Comparison of ENCODE assay signal across 8 mouse cellular contexts in the genomic region with DNA sequence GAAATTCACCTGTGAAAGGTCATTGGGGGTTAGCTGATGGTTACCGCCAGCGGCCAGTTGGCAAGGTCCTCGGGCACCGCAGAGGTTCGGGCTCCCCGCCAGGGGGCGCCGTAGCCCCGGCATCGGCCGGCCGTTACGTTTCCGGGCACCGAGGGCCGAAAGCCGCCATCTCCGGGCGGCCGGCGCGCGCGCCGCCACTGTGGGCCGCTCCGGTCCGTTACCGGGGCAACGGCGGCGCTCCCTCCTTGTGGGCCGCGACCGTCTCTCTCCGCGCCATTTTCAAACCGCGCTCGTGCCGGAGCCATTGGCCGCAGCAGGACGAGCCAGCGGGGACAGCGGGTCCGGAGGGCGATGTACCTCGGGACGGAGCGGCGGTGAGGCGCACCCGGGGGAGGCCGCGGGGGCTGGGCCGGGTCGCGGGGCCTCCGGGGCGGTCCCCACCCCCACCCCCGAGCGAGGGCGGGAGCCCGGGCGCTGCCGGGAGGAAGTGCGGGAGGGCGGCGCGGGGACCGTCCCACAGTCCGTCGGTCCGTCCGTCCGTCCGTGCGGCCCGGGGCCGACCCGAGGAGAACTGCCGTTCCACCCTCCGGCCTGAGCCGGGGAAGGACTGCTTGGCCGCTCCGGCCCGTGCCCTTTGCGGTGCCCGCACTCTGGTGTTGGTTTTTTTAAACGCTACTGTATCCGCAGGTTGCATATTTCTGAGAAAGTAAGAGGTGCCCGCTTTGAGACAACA. TPM values are rescaled to one million over a fixed set of nuclear protein-coding genes. Genes with fewer than 3 reads are reported as not detected.
DNase-seq lines count a peak whose midpoint lies in the region; ATAC-seq lines count a peak whose summit lies in the region.

Gene Cep135 (plus strand): TSS at position 148 of the 733 bp plus-strand sequence.

- peak within 1 kb of the TSS; percentile 79 for H3K9ac ChIP-seq in intestine, embryonic 14.5 days (ENCODE audit: low read length)

- peaks cover 6% of the 10 kb centered on the region for H3K4me1 ChIP-seq in intestine, embryonic 14.5 days (replicated peaks; ENCODE audit: control insufficient read depth, insufficient read depth, low read length)

- H3K36me3 ChIP-seq in intestine, embryonic 14.5 days (ENCODE audit: control insufficient read depth, insufficient read depth, low read length), result peaks cover 19% of the 10 kb centered on the region

- peak; percentile 94 for DNase-seq in adrenal gland, adult 2 months
- DNase-seq in embryo, embryonic 10.5 days (ENCODE audit: low spot score), result peak; percentile 90
- peak; percentile 94 for DNase-seq in gastrocnemius, postnatal 14 days
- peak; percentile 89 for DNase-seq in intestine, embryonic 14.5 days (ENCODE audit: low spot score)
- DNase-seq in left cerebral cortex, postnatal 25 days (ENCODE audit: low spot score in 2 of 2), result peak; percentile 81 to 86
- DNase-seq in mesoderm, embryonic 11.5 days (ENCODE audit: low read depth, low spot score), result peak; percentile 92
- DNase-seq in right cerebral cortex, postnatal 25 days, result peak; percentile 85
- peak; percentile 81 to 87 for DNase-seq in urinary bladder, postnatal 36 days (ENCODE audit: low spot score in 2 of 2)

- H3K27me3 ChIP-seq in intestine, embryonic 14.5 days (replicated peaks; ENCODE audit: control insufficient read depth, insufficient read depth, low read length), result no peaks in the 10 kb centered on the region

- peak within 1 kb of the TSS; percentile 92 for H3K27ac ChIP-seq in intestine, embryonic 14.5 days (ENCODE audit: low read depth)

- ATAC-seq in intestine, embryonic 14.5 days (replicated peaks; ENCODE audit: low FRiP score, low TSS enrichment, low read depth), result peak; percentile 95

- intact Hi-C loops in gastrocnemius, postnatal 14 days (cut with DNase I; ENCODE audit: low total_unique reads), result loop anchor here (5.0 kb wide), 1 partner anchor 259 kb away; no protein-coding TSS in a partner anchor
- intact Hi-C loops in left cerebral cortex, postnatal 25 days (cut with DNase I), result loop anchor here (1.0 to 2.0 kb wide), 4 partner anchors 60 to 362 kb away; partner anchors contain the start of genes Exoc1, Paics and Ppat

- under 1% methylated on average over 72 of the region's 92 CpGs for WGBS in intestine, embryonic 14.5 days

- H3K4me2 ChIP-seq in intestine, embryonic 14.5 days (ENCODE audit: low read length), result peak within 1 kb of the TSS; percentile 74

- H3K9me3 ChIP-seq in intestine, embryonic 14.5 days (ENCODE audit: control insufficient read depth, low read length), result no peaks in the 10 kb centered on the region

- peak within 1 kb of the TSS; percentile 81 for H3K4me3 ChIP-seq in intestine, embryonic 14.5 days (ENCODE audit: low read depth, low read length)

RNA-seq across cellular contexts. Expression of gene Cep135, which starts in this region (rescaled TPM):
- total RNA-seq in adrenal gland, adult 2 months (2021), result 1 to 10 TPM; 3.8 to 4.9 TPM
- polyA plus RNA-seq in adrenal gland, adult 2 months (2012; rRNA removed), result 0.46 and 0.53 TPM in 2 replicates
- total RNA-seq in gastrocnemius, postnatal 14 days (2021), result 1 to 10 TPM; 1.5 to 1.6 TPM
- 8.2 and 8.4 TPM in 2 replicates for polyA plus RNA-seq in intestine, embryonic 14.5 days (2014; fragmentation: Nextera tagmentation; extraction: Ambion mirVana)
- 1 to 10 TPM; 5.2 to 5.9 TPM for total RNA-seq in left cerebral cortex, postnatal 25 days (2021)

Comparison
In these comparisons a context has a peak if more than half of its experiments do, and no peak if none do; other contexts are left out.
1. Peak in every context shown above with its lines: DNase-seq, ATAC-seq, H3K4me3 ChIP-seq and H3K27ac ChIP-seq.